Mouse (Mus musculus): ENCODE data around the gene Pld5. TPM values are rescaled to one million over a fixed set of nuclear protein-coding genes. Genes with fewer than 3 reads are reported as not detected.

The Pld5 gene
- total RNA-seq, 2 experiments from 2014 or later, result 0.73 to 0.75 TPM

GRCm38 (mm10) chr1:176167114-176167513 is 108.0 kb downstream of the Pld5 start:
- no peak for DNase-seq

DNA sequence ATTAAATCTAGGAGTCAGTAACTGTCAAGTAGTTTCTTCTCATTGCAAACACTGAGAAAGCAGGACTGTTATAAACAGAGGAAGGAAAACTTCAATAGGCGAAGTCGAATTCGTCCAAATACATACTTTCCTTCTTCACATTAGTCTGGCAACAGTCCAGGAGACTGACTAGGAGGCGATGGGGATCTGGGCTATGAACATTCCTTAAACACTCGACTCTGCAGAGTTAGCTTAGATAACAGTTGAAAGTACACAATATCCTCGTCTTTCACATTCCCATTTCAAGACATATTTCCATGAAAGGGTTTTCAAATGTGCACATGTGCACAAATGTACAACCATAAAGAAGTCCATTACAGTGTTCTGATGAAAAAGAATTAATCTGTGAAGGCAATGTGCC is 129.8 kb downstream of the Pld5 start:
- no peak for DNase-seq

DNA sequence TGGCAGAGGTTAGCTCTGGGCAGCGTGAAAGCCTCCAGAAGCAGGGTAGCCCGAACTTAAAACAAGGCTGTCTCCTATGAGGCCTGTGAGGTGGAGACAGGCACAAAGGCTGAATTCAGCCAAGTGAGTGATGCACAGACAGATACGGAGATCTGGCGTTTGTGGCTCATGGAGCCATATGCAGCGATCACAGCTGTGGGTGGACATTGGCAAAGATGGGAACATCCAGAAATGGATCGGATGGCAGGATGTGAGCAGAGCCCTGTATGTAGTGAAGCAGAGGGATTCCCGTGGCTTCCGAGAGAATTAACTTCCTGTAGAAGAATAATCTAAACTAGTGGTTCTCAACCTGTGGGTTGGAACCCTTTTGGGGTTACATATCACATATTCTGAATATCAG is 140.7 kb downstream of the Pld5 start:
- no peak for DNase-seq

DNA sequence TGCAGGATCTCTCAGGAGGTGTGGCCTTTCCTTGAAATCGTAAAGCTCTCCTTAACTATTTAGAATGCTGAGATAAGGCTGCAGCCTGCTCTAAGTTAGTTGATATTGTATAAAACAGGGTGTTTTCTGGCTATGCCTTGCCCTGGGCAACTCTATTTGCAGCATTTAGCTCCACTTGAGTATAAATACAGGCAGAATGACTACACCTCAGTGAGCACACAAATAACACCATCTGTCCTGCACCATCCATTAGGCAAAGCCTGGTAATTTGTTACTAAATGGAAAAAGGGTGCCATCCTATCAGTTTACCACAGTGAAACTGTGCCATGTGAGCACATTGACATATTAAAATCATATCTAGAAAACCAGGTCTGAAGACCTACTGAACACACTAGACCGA is 149.3 kb downstream of the Pld5 start:
- no peak for DNase-seq

- no peak for DNase-seq
Measured at GRCm38 (mm10) chr1:176124441-176124840, 150.7 kb downstream of the Pld5 start.

DNA sequence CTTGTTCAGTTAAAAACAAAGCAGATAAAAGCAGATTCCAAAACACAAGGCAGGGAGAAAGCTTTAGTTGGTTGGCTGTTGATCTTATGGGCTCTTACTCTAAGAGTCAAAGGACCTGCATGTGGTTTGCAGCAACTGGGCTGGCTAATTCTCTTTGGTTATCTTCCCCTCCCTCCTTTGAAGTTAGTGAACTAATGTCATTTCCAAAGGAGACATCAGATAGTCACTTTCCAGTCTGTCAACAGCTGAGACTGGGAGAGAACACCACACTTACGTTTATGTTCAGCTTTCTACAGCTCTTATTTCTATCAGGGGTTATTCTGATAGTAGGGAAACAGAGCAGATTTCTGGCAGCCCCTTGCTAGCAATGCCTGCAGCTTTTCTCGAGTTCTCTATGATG is 151.3 kb downstream of the Pld5 start:
- no peak for DNase-seq

DNA sequence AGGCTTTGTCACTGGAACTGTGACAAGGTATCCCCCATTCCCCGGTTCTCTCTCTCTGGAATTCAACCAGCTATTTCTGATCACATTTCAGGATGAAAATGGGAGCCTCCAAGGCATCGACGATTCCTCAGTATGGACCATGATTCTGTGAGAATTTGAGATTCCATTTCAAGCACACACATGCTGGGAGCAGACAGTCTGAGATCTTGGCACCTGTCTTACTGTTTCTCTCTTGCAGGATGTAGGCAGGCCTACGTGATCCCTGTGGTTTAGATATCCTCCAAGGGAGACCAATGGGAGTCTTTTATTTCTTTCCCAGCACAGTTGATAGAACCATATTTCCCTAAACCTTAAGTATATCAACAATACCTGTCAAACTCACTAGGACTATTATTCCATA is 159.5 kb downstream of the Pld5 start:
- DNase-seq, result no peak

DNA sequence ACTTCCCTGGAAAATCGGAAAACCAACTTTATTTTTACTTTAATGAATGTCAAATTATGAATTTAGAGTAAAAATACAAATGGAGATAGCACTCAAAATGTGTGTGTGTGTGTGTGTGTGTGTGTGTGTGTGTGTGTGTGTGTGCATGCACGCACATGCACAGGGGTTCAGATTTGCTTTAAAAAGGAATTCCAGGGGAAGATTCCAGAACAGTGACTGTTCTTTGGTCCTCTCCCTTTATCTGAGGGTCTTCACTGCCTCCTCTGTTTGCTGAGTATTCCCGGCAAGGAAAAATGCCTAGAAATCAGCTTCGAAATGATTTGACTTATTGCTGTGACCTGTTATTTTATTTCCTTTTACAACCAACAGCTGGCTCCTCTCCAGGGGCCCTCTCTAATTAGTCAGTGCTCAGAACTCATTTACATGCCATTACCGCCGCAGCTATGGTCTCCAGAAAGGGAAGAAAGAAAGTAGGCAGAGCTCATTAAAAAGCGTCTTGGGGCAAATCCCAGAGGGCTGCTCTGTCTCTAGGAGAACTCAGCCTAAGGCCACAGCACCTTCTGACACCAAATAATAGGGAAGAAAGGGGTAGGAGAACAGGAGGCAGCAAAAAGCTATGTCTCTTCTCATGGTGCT is 176.3 kb downstream of the Pld5 start:
- DNase-seq, result no peak

GRCm38 (mm10) chr1:176092119-176092518 is 183.0 kb downstream of the Pld5 start:
- DNase-seq, result no peak

- no peak for DNase-seq
Measured at GRCm38 (mm10) chr1:176089382-176089781, 185.7 kb downstream of the Pld5 start.

GRCm38 (mm10) chr1:176085952-176086648 is 189.0 kb downstream of the Pld5 start:
- DNase-seq, result no peak

- no peak for DNase-seq
Measured at GRCm38 (mm10) chr1:176082306-176082705, 192.8 kb downstream of the Pld5 start.

DNA sequence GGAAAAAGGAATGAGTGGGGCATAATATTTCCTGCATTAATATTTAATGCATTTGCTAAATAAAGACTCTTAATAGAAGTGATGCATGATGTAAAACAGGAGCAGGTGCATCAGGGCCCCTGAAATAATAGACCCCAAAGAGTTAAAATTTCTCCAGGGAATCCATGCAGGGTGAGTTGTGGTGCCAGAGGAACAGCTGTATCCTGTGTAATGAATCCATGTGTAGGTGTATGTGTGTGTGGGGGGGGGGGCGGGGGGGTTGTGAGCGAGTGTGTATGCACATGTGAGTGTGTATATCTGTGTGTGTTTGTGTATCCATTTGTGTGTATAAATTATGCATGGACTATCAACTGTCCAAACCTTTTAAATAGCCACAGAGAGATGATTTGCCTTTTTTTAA is 194.1 kb downstream of the Pld5 start:
- DNase-seq, result no peak

- no peak for DNase-seq
Measured at GRCm38 (mm10) chr1:176078410-176078809, 196.7 kb downstream of the Pld5 start.

DNA sequence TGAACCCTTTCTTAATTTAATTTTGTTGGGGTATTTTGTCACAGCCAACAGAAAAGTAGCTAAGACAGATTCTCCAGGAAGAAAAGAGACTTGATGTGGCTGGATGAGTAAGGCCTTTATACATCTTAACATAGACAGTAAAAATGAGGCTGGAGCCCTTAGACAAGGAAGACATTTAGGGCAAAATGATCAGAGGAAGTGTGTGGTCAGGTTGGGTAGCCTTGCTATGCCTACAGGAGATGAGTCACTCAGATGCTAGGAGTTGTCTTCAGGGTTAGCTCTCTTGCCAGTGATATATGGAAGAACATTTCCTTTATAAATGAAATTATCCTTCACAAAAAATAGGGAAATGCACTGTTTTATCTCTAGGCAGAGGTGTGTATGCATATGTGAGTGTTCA is 198.3 kb downstream of the Pld5 start:
- no peak for DNase-seq

DNA sequence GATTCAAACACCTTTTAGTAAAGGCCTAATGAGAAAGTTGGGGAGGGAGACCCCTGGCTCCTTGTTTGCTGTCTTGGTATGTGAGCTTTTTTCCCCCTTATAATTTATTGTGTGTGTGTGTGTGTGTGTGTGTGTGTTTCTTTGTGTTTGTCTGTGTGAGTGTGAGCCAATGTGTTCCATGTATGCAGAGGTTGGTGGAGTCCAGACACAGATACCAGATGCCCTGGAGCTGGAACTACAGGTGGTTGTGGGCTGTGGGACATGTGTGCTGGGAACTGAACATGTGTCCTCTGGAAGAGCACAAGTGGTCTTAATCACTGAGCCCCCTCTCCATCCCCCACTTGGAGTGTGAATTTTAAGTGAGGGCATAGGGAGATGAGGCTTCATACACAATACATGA is 199.3 kb downstream of the Pld5 start:
- no peak for DNase-seq

DNA sequence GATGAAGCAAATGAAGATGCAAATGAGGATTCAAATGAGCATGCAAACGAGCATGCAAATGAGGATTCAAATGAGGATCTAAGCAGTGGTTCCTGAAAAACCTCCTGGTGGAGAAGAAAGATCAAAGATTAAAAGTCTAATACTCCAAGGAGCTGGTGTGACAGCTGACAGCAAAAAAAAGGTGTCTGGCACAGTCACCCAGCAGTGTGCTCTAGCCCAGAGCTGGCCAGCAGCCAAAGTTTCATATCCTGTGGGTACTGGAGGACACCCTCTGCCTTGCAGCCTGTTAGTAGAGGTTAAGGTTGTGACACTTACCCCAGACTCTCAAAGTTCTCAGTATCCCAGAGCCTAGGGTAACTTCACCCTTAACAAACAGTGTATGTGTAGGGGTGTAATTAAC is 199.7 kb downstream of the Pld5 start:
- DNase-seq, result peak; percentile 82

- DNase-seq, result no peak
Measured at GRCm38 (mm10) chr1:176074526-176074925, 200.6 kb downstream of the Pld5 start.

DNA sequence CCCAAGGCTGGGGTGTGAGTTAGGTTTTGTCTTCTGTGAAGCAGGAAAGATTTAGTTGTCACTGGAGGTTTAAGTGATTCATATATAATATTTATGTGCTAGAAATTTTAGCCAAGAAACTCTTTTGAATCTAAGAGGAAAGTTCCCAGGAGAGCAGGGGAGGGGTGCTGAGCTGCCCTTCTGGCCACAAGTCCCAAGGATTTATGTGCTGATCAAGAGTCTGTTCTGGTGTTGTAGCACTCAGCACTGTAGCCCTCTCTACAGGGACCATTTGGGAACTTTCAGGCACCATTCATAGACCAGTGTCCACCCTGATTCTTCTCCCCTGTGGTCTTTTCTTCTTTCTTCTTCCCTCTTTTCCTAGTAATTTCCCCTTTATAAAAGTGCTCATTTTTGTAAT is 209.8 kb downstream of the Pld5 start:
- no peak for DNase-seq

DNA sequence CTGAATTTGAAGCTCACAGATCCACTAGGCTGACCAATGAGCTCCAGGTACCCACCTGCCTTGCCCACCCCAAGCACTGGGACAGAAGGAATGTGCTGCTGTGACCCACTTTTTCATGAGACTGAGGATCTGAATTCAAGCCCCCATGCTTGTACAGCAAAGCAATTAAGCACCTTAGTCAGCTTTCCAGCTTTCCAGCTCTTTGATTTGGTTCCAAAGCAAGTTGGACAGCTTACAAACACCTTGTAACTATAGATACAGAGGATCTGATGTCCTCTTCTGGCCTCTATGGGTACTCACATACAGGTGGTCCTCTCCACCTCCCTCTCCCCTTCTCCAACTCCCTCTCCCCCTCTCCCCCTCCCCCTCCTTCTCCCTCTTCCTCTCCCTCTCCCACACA is 210.6 kb downstream of the Pld5 start:
- no peak for DNase-seq

GRCm38 (mm10) chr1:176053653-176054052 is 221.5 kb downstream of the Pld5 start:
- DNase-seq, result no peak

DNA sequence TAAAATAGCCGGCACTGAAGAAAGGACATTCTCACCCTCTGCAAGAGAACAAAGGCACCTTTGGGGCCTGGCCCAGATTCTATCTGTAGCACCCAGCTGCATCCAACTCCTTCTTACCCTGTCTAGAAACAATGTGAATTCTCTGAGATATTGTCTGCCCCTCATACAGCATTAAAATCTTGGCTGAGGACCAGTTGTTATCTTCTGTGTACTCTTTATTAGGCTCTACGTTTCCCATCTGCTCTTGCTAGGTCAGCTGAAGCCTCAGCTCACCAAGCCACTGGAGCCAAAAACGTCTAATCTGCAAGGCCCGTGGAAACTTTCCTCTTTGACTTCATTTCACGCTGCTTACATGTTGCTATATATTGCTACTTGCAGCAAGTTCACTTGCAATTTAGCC is 228.1 kb downstream of the Pld5 start:
- no peak for DNase-seq

- no peak for DNase-seq
Measured at GRCm38 (mm10) chr1:176046375-176046774, 228.7 kb downstream of the Pld5 start.

GRCm38 (mm10) chr1:176043056-176043455 is 232.1 kb downstream of the Pld5 start:
- DNase-seq, result no peak

All from adrenal gland, postnatal 10 days (tissue).